Mouse (Mus musculus) midbrain, embryonic 16.5 days (tissue): ENCODE data around the gene Kcnj1. TPM values are rescaled to one million over a fixed set of nuclear protein-coding genes. Genes with fewer than 3 reads are reported as not detected.

ENCODE experiments used
- polyA plus RNA-seq: library from polyadenylated mRNA; unstranded; fragments of >200 nt; fragmentation: Nextera tagmentation; extraction: Ambion mirVana; gene quantifications from 2 replicates; pipeline ENCODE4 v1.2.1, GENCODE M21; 2015

Kcnj1 gene
- polyA plus RNA-seq, 1 experiment from 2014 or later = not detected

Other genes with a start within 250 kb of the Kcnj1 start
- 1.7 and 2.6 TPM in 2 replicates for gene Kcnj5, start 28.1 kb upstream of the Kcnj1 start, polyA plus RNA-seq
- gene Fli1, start 170.4 kb downstream of the Kcnj1 start, polyA plus RNA-seq = 6.0 and 7.2 TPM in 2 replicates